Mouse (Mus musculus): Measurements from ENCODE around the gene Gm21671. TPM values are rescaled to one million over a fixed set of nuclear protein-coding genes. Genes with fewer than 3 reads are reported as not detected.

Gene Gm21671
- polyA plus RNA-seq (2021; fragmentation: Nextera tagmentation) = 0.06 and 0.14 TPM in 2 replicates
- long read RNA-seq, experiment 1 = 0 reads
- long read RNA-seq, experiment 2, partial matches to known transcripts = 0 of 1 reads
- long read RNA-seq, experiment 2, other reads (novel, unspliced or antisense) = 1 of 1 reads

GRCm38 (mm10) chr5:25954317-25954716 lies at the start of gene Gm21671:
Gene Gm21671, minus strand, starts transcription at chr5:25954417.

GRCm38 (mm10) chr5:25988550-25988949 lies 34.3 kb upstream of the Gm21671 start, which contains the start of gene Gm21698:
Gene Gm21698, minus strand, starts transcription at chr5:25988650.

GRCm38 (mm10) chr5:25972563-25972962 lies 18.3 kb upstream of the Gm21671 start, which contains the start of gene Gm21680:
Gene Gm21680, minus strand, starts transcription at chr5:25972663.

GRCm38 (mm10) chr5:25942281-25942680 lies 11.9 kb downstream of the Gm21671 start, which contains the start of gene Gm21663:
Gene Gm21663, minus strand, starts transcription at chr5:25942381.

Other genes with a start within 250 kb of the Gm21671 start
- gene Xrcc2, start 248.6 kb downstream of the Gm21671 start, polyA plus RNA-seq (2021; fragmentation: Nextera tagmentation) = 4.0 and 5.2 TPM in 2 replicates
- 153 and 176 TPM in 2 replicates for gene Actr3b, start 194.4 kb downstream of the Gm21671 start, polyA plus RNA-seq (2021; fragmentation: Nextera tagmentation)
- gene Gm21663, start 12.0 kb downstream of the Gm21671 start, polyA plus RNA-seq (2021; fragmentation: Nextera tagmentation) = not detected in 2 replicates
- gene Gm21680, start 18.2 kb upstream of the Gm21671 start, polyA plus RNA-seq (2021; fragmentation: Nextera tagmentation) = 0.10 TPM in 1 of 2 replicates, not detected in the other
- 0.08 and 0.09 TPM in 2 replicates for gene Gm21698, start 34.2 kb upstream of the Gm21671 start, polyA plus RNA-seq (2021; fragmentation: Nextera tagmentation)
- 0.09 TPM in 2 replicates for gene Gm1979, start 50.4 kb upstream of the Gm21671 start, polyA plus RNA-seq (2021; fragmentation: Nextera tagmentation)
- not detected in 2 replicates for gene Gm5862, start 68.5 kb upstream of the Gm21671 start, polyA plus RNA-seq (2021; fragmentation: Nextera tagmentation)
- gene Speer4a, start 85.1 kb upstream of the Gm21671 start, polyA plus RNA-seq (2021; fragmentation: Nextera tagmentation) = 0.08 TPM in 1 of 2 replicates, not detected in the other
- not detected in 2 replicates for gene Gm7347, start 104.2 kb upstream of the Gm21671 start, polyA plus RNA-seq (2021; fragmentation: Nextera tagmentation)
- 0.05 TPM in 1 of 2 replicates, not detected in the other for gene Gm10471, start 134.9 kb upstream of the Gm21671 start, polyA plus RNA-seq (2021; fragmentation: Nextera tagmentation)
- gene 5031410I06Rik, start 150.9 kb upstream of the Gm21671 start, polyA plus RNA-seq (2021; fragmentation: Nextera tagmentation) = not detected in 2 replicates
- not detected in 2 replicates for gene Gm10220, start 167.0 kb upstream of the Gm21671 start, polyA plus RNA-seq (2021; fragmentation: Nextera tagmentation)

Measured in layer of hippocampus, adult 6 months (tissue).